Mouse (Mus musculus): Measurements from ENCODE around the gene Slc26a1.
"Not testable (repeated sequence)": the region's sequence is repeated elsewhere in the genome, so short reads cannot be mapped to it uniquely, and the experiment has no call there.

The Slc26a1 gene

GRCm38 (mm10) chr5:108655891-108656650 lies 19.3 kb downstream of the Slc26a1 start:
- no peak for DNase-seq (ENCODE audit: low spot score in 2 of 2)

GRCm38 (mm10) chr5:108655381-108655780 lies 20.0 kb downstream of the Slc26a1 start:
- no peak for DNase-seq (ENCODE audit: low spot score in 2 of 2)

- peak in 1 of 2 experiments; percentile 1 for DNase-seq (ENCODE audit: low spot score in 2 of 2)
Observed at GRCm38 (mm10) chr5:108654444-108654990, 20.9 kb downstream of the Slc26a1 start.

- DNase-seq (ENCODE audit: low spot score in 2 of 2) = peak in 1 of 2 experiments; percentile 3
Observed at GRCm38 (mm10) chr5:108653341-108653740, 22.0 kb downstream of the Slc26a1 start.

GRCm38 (mm10) chr5:108651823-108652222 lies 23.5 kb downstream of the Slc26a1 start:
- DNase-seq (ENCODE audit: low spot score in 2 of 2) = peak in 1 of 2 experiments; percentile 11

GRCm38 (mm10) chr5:108651136-108651720 lies 24.1 kb downstream of the Slc26a1 start:
- no peak for DNase-seq (ENCODE audit: low spot score in 2 of 2)

GRCm38 (mm10) chr5:108650341-108650740 lies 25.0 kb downstream of the Slc26a1 start:
- DNase-seq (ENCODE audit: low spot score in 2 of 2) = no peak

- no peak for DNase-seq (ENCODE audit: low spot score in 2 of 2)
Observed at GRCm38 (mm10) chr5:108648937-108649576, 26.3 kb downstream of the Slc26a1 start.

GRCm38 (mm10) chr5:108647820-108648465 lies 27.4 kb downstream of the Slc26a1 start:
- no peak for DNase-seq (ENCODE audit: low spot score in 2 of 2)

GRCm38 (mm10) chr5:108647311-108647710 lies 28.1 kb downstream of the Slc26a1 start:
- DNase-seq (ENCODE audit: low spot score in 2 of 2) = no peak

GRCm38 (mm10) chr5:108646343-108646660 lies 29.1 kb downstream of the Slc26a1 start:
- DNase-seq (ENCODE audit: low spot score in 2 of 2) = no peak

GRCm38 (mm10) chr5:108645651-108646342 lies 29.6 kb downstream of the Slc26a1 start:
- DNase-seq (ENCODE audit: low spot score in 2 of 2) = no peak

- no peak for DNase-seq (ENCODE audit: low spot score in 2 of 2)
Observed at GRCm38 (mm10) chr5:108643674-108644073, 31.7 kb downstream of the Slc26a1 start.

GRCm38 (mm10) chr5:108636172-108636571 lies 39.2 kb downstream of the Slc26a1 start:
- DNase-seq (ENCODE audit: low spot score in 2 of 2) = no peak

- not testable (repeated sequence) for DNase-seq (ENCODE audit: low spot score in 2 of 2)
Observed at GRCm38 (mm10) chr5:108634088-108634487, 41.3 kb downstream of the Slc26a1 start.

GRCm38 (mm10) chr5:108633676-108634075 lies 41.7 kb downstream of the Slc26a1 start:
- DNase-seq (ENCODE audit: low spot score in 2 of 2) = no peak

GRCm38 (mm10) chr5:108629634-108630483 lies 45.5 kb downstream of the Slc26a1 start, which contains the start of the genes Gak and Tmem175:
Gak (minus strand) TSS chr5:108629755.
Tmem175 (plus strand) TSS chr5:108629770.
- DNase-seq (ENCODE audit: low spot score in 2 of 2) = peak; percentile 82 to 91

GRCm38 (mm10) chr5:108628891-108629633 lies 46.3 kb downstream of the Slc26a1 start:
- DNase-seq (ENCODE audit: low spot score in 2 of 2) = no peak

GRCm38 (mm10) chr5:108626050-108626660 lies 49.2 kb downstream of the Slc26a1 start:
- DNase-seq (ENCODE audit: low spot score in 2 of 2) = no peak

Measured in frontal cortex, postnatal 14 days (tissue).